Mouse (Mus musculus) macrophage (primary cell): ENCODE measurements around the gene Eif2ak4. TPM values are rescaled to one million over a fixed set of nuclear protein-coding genes. Genes with fewer than 3 reads are reported as not detected.

Experiments
- H3K27ac ChIP-seq: fragments of 350-480 bp; formaldehyde crosslinking; 2 replicates; pipeline ENCODE4 v1.9.0; 2021
- H3K36me3 ChIP-seq: fragments of 350-480 bp; formaldehyde crosslinking; 2 replicates; pipeline ENCODE4 v1.9.0; 2021; ENCODE audit errors: inconsistent target
- H3K4me3 ChIP-seq: fragments of 350-480 bp; formaldehyde crosslinking; 2 replicates; pipeline ENCODE4 v1.9.0; 2021; ENCODE audit errors: inconsistent target
- H3K79me2 ChIP-seq: fragments of 350-480 bp; formaldehyde crosslinking; 2 replicates; pipeline ENCODE4 v1.9.0; 2021; ENCODE audit errors: inconsistent target
- WGBS: methylation state at CpG from one replicate; pipeline ENCODE4 v1.1.7; 2026; ENCODE audit warnings: inconsistent platforms; ENCODE audit not compliant: missing documents; 5-methylcytosine and 5-hydroxymethylcytosine counted together
- polyA plus RNA-seq: library from polyadenylated mRNA; stranded (reverse); fragments of 250-400 nt; gene quantifications from 3 replicates; pipeline ENCODE4 v1.2.4, GENCODE M21; 2018; ENCODE audit warnings: inconsistent platforms

Gene Eif2ak4
- polyA plus RNA-seq, 1 experiment from 2014 or later = 9.4 TPM

DNA sequence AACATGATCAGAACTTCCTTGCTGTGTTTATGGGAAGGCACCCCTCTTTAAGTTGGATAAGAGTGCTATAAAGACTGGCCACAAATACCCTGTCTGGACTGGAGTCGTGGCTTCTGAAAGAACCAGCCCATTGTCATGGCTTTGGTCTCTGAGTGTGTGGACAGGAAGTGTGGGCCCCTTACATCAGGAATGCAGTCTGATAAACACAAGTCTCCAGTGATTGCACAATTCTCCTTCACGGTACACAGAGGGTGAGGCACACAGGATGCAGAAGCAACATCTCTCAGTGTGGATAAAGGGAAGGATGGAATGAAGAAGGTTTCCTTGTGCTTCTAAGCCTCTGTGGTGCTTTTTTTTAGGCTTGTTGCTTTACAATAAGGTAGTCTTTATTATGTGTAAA is 133.8 kb downstream of the Eif2ak4 start:
- 7% methylated on average over 2 of the region's 2 CpGs for WGBS
- Histone ChIP-seq H3K79me2 (no peaks in the 10 kb centered on the region), H3K36me3 (no peaks in the 10 kb centered on the region), H3K4me3 (no peak overlapping the region), H3K27ac (no peak overlapping the region)

GRCm38 (mm10) chr2:118523163-118523730 is 134.8 kb downstream of the Eif2ak4 start:
- no peak overlapping the region for H3K27ac ChIP-seq
- WGBS = 72% methylated on average over 5 of the region's 5 CpGs

GRCm38 (mm10) chr2:118524811-118525210 is 136.4 kb downstream of the Eif2ak4 start:
- H3K36me3 ChIP-seq = no peaks in the 10 kb centered on the region
- no peaks in the 10 kb centered on the region for H3K79me2 ChIP-seq
- H3K4me3 ChIP-seq = no peak overlapping the region
- no peak overlapping the region for H3K27ac ChIP-seq
- WGBS = 92% methylated on average over 3 of the region's 3 CpGs

More at GRCm38 (mm10) chr2:118523163-118523730, 134.8 kb downstream of the Eif2ak4 start:
- Histone ChIP-seq H3K4me3 (no peak overlapping the region), H3K36me3 (no peaks in the 10 kb centered on the region), H3K79me2 (no peaks in the 10 kb centered on the region)

Other genes starting within 250 kb of the Eif2ak4 start
- 0.33 to 0.56 TPM in 2 of 3 replicates, not detected in the other for gene Fsip1, start 131.7 kb upstream of the Eif2ak4 start, polyA plus RNA-seq
- gene Gpr176, start 15.2 kb upstream of the Eif2ak4 start, polyA plus RNA-seq = 3.4 to 8.1 TPM (median 3.5 TPM) in 3 replicates
- 197 to 252 TPM (median 250 TPM) in 3 replicates for gene Srp14, start 91.1 kb downstream of the Eif2ak4 start, polyA plus RNA-seq
- 1.3 to 13.0 TPM (median 5.3 TPM) in 3 replicates for gene Bmf, start 161.1 kb downstream of the Eif2ak4 start, polyA plus RNA-seq
- 2.2 to 9.4 TPM (median 7.8 TPM) in 3 replicates for gene Bub1b, start 209.6 kb downstream of the Eif2ak4 start, polyA plus RNA-seq